In the genomic region with DNA sequence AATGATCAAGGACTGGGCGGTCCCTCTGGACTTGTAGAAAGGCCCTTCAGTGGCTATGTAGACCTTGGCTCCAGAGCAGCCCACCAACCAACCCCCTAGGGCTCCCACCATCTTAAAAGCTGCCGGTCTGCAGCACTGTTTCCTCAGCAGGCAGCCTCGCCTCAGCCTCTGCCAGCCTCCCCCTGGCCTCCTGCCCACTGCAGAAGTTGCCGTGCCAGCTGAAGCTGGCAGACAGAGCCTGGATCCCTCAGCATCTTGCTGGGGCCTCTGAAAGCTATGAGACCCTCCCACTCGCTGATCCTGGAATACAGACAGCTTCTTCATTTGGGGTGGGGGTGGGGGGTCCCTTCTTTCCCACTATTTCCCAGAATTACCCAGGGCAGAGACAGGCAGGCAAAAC, we compare ENCODE assay signal across 12 mouse cellular contexts. TPM values are rescaled to one million over a fixed set of nuclear protein-coding genes. Genes with fewer than 3 reads are reported as not detected.
DNase-seq lines count a peak whose midpoint lies in the region; ATAC-seq lines count a peak whose summit lies in the region.
"Had no signal": no experiment of that assay in that cellular context is flagged by ENCODE, and none has a peak within 500 bp of the region (broad histone marks: within the 10 kb centered on the region; RNA-seq: fewer than 3 reads in every experiment).

No protein-coding gene starts in this region.

- H3K9me3 ChIP-seq in kidney, embryonic 16.5 days (ENCODE audit: low read length), result no peaks in the 10 kb centered on the region
- H3K9me3 ChIP-seq: heart, embryonic 12.5 days; limb, embryonic 15.5 days had no signal

- H3K27me3 ChIP-seq in kidney, embryonic 16.5 days (ENCODE audit: insufficient read depth, low read length), result no peaks in the 10 kb centered on the region

- H3K27ac ChIP-seq in kidney, embryonic 16.5 days (ENCODE audit: low read length), result no peak overlapping the region
- H3K27ac ChIP-seq: limb, embryonic 15.5 days had no signal

- H3K4me2 ChIP-seq in kidney, embryonic 16.5 days (replicated peaks; ENCODE audit: low read depth, low read length), result no peak overlapping the region
- H3K4me2 ChIP-seq: heart, embryonic 12.5 days; limb, embryonic 15.5 days had no signal

- no peaks in the 10 kb centered on the region for H3K4me1 ChIP-seq in kidney, embryonic 16.5 days (ENCODE audit: insufficient read depth, low read length)
- H3K4me1 ChIP-seq: heart, embryonic 12.5 days; limb, embryonic 15.5 days had no signal

- 72% methylated on average over 5 of the region's 5 CpGs for WGBS in kidney, embryonic 16.5 days

- no peak overlapping the region for H3K4me3 ChIP-seq in kidney, embryonic 16.5 days (ENCODE audit: low read length)
- H3K4me3 ChIP-seq: erythroblast, embryonic 14.5 days; heart, embryonic 12.5 days; limb, embryonic 15.5 days had no signal

- ATAC-seq in kidney, embryonic 16.5 days (ENCODE audit: low FRiP score, low TSS enrichment), result no peak

- H3K36me3 ChIP-seq in kidney, embryonic 16.5 days (ENCODE audit: insufficient read depth, low read length), result no peaks in the 10 kb centered on the region
- H3K36me3 ChIP-seq: heart, embryonic 12.5 days; limb, embryonic 15.5 days had no signal

- H3K9ac ChIP-seq in kidney, embryonic 16.5 days (replicated peaks; ENCODE audit: low read length), result no peak overlapping the region
- H3K9ac ChIP-seq: heart, embryonic 12.5 days; limb, embryonic 15.5 days had no signal

- DNase-seq in adrenal gland, postnatal 10 days, result peak; percentile 77
- DNase-seq in adrenal gland, postnatal 4 days (ENCODE audit: low spot score in 2 of 2), result no peak
- DNase-seq in MN1 (ENCODE audit: low spot score), result peak; percentile 61
- peak; percentile 91 to 95 for DNase-seq in cerebellum, postnatal 25 days
- DNase-seq in layer of hippocampus, postnatal 36 days, result peak; percentile 71 to 73
- no peak for DNase-seq in lung, postnatal 14 days
- no peak for DNase-seq in embryo, embryonic 11 days
- DNase-seq: kidney, adult 9 months had no signal

RNA-seq across cellular contexts. Expression of a gene that starts 6.3 kb away (rescaled TPM):
- 1 to 10 TPM; 2.5 to 4.3 TPM for total RNA-seq in adrenal gland, postnatal 10 days (2021)
- 1 to 10 TPM; 7.5 to 7.9 TPM for total RNA-seq in adrenal gland, postnatal 4 days (2021)
- total RNA-seq in layer of hippocampus, postnatal 36 days (2021), result 10 to 100 TPM; 83.5 to 86.9 TPM
- polyA plus RNA-seq in kidney, embryonic 16.5 days (2015; fragmentation: Nextera tagmentation; extraction: Ambion mirVana), result 0.27 and 1.0 TPM in 2 replicates
- polyA plus RNA-seq: erythroblast, embryonic 14.5 days had no signal

RNA-seq across cellular contexts. Expression of a gene that starts 34.7 kb away (rescaled TPM):
- 1,000 to 10,000 TPM; 1,052 to 1,158 TPM for total RNA-seq in adrenal gland, postnatal 10 days (2021)
- total RNA-seq in adrenal gland, postnatal 4 days (2021), result 100 to 1,000 TPM; 433 to 459 TPM
- total RNA-seq in layer of hippocampus, postnatal 36 days (2021), result 100 to 1,000 TPM; 387 to 407 TPM
- 690 and 691 TPM in 2 replicates for polyA plus RNA-seq in kidney, embryonic 16.5 days (2015; fragmentation: Nextera tagmentation; extraction: Ambion mirVana)

RNA-seq across cellular contexts. Expression of a gene that starts 34.8 kb away (rescaled TPM):
- total RNA-seq in adrenal gland, postnatal 10 days (2021), result under 1 TPM; 0.27 to 0.73 TPM
- 1 to 10 TPM; 1.6 to 1.7 TPM for total RNA-seq in adrenal gland, postnatal 4 days (2021)
- total RNA-seq in layer of hippocampus, postnatal 36 days (2021), result not detected
- 0.42 and 0.62 TPM in 2 replicates for polyA plus RNA-seq in kidney, embryonic 16.5 days (2015; fragmentation: Nextera tagmentation; extraction: Ambion mirVana)
- polyA plus RNA-seq: erythroblast, embryonic 14.5 days; heart, embryonic 12.5 days had no signal

Comparison
In these comparisons a context has a peak if more than half of its experiments do, and no peak if none do; other contexts are left out.
1. DNase-seq: peak in adrenal gland, postnatal 10 days (single experiment), MN1 (single experiment), cerebellum, postnatal 25 days (2 of 2) and layer of hippocampus, postnatal 36 days (2 of 2); none in adrenal gland, postnatal 4 days (0 of 2), lung, postnatal 14 days (single experiment) and embryo, embryonic 11 days (single experiment).
2. RNA of a gene that starts 6.3 kb away (total RNA-seq): 83.5 to 86.9 TPM in layer of hippocampus, postnatal 36 days; 7.5 to 7.9 TPM in adrenal gland, postnatal 4 days and 2.5 to 4.3 TPM in adrenal gland, postnatal 10 days; every median in the first group is over 4 times any median in the second.